Mouse (Mus musculus) c-Kit-positive CD71-positive TER-119-negative erythroid progenitor cells, embryonic 14.5 days (primary cell): ENCODE data around the gene Baiap2.
A peak's percentile ranks its signal among the peaks of the same experiment; 100 is the strongest.

Experiments used
- DNase-seq: peaks from one replicate; pipeline ENCODE4 v3.0.0-alpha.2; 2013; ENCODE audit warnings: low read depth

Baiap2 gene

DNA sequence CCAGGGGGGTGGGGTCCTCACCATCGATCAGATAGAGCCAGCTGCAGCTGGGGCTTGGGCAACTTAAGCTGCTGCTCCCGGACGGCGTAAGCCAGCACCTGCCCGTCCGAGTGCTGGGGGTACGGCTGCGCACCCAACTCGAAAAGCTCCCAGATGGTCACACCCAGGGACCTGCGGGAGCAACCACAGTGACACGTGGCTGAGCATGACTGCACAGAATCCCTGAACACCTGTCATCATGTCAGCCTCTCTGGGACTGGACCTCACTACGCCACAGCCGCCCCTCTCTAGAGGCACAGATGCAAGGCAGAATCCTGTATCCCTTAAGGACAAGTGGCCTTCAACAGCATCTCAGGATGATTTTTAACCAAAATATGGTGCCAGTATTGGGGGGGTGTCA, 70.1 kb downstream of the Baiap2 start:
- no peak for DNase-seq

GRCm38 (mm10) chr11:120013174-120013711, 70.7 kb downstream of the Baiap2 start:
- DNase-seq: peak; percentile 72

DNA sequence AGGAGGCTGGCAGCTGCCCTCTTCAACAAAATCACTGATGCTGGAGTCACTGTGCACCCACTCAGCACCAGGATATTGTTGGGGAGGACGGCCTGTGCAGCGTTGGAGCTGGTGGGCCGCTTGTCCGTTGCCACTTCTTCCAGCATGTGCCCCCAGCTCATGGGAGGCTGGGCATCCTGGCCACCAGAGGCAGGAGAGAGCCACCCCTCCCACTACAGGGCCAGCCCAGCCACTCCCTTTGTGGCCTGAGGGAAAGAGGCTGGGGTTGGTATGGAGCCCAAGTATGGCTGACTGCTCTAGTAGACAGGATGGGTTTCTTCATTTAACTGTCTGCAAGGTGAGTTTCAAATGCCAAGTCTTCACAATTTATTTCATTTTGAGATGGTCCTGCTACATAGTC, 72.2 kb downstream of the Baiap2 start:
- no peak for DNase-seq

GRCm38 (mm10) chr11:120017011-120017410, 74.4 kb downstream of the Baiap2 start:
- DNase-seq: no peak

- DNase-seq: no peak
Measured at GRCm38 (mm10) chr11:120019542-120020440, 77.2 kb downstream of the Baiap2 start.

- no peak for DNase-seq
Measured at GRCm38 (mm10) chr11:120021367-120021766, 78.8 kb downstream of the Baiap2 start.

- DNase-seq: no peak
Measured at GRCm38 (mm10) chr11:120022216-120022615, 79.7 kb downstream of the Baiap2 start.

DNA sequence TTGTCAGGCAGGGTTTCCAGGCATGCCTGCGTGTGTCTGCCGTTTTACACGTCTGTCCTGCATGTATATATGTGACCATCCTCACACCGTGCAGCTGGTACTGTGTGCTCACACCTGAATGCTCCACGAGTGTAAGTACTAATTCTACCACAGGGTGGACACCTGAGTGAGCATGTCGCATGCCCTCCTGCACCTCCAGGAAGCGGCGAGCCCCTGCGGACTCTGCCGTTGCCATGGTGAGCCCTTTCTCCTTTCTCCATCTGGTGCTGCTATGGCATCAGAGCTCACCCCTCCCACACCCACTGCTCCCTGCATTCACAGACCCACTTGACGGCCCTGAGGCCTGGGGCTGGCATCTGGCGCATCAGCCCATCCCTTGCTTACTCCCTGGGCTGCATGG, 80.3 kb downstream of the Baiap2 start:
- DNase-seq: no peak

DNA sequence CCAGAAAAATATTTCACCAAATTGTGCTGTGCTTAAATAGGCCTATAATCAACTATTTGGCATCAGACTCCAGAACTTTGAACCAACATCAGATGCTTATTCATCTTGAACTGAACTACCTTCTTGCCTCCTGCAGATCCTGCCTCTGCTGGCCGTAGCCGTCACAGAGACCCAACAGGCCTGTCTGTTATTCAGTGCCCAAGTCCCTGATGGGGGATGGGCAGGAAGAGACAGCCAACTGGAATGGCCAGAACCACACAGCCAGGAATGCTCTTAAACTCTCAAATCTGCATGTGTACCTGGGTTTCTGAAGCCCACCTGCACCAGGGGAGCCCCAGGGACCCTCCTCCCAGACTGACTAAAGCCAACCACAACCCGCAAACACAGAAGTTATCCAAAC, 84.4 kb downstream of the Baiap2 start:
- no peak for DNase-seq

DNA sequence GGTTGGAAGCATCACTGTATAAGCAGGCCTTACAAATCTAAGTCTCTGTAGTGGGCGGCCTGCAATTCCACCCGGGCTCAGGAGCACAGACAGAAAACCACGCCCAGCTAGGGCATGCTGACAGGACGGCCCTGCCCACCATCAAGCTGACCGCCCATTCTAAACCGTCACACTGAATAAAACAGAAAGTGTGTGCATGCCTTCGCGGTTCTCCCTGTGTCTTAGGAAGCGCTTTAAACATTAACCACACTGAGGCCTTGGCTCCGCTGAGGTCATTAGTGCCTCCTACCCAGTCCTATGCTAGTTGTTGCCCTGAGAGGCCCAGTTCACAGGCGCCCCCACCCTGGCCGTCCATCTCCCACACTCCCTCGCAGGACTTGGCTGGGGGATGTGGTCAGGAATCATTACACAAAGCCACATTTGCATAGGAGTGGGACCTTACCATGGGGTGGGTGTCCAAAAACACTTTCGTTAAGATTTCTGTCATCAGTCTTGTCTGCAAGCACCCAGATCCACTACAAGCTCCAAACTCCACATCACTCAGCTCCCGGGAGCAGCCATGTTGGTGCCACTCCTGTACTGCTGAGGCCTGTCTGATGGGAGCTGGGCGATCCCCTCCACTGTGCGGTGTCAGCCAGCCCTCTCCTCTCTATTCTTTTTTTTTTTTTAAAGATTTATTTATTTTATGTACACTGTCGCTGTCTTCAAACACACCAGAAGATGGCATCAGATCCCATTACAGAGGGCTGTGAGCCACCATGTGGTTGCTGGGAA, 85.9 kb downstream of the Baiap2 start:
- no peak for DNase-seq

- no peak for DNase-seq
Measured at GRCm38 (mm10) chr11:120029431-120030144, 87.0 kb downstream of the Baiap2 start.

DNA sequence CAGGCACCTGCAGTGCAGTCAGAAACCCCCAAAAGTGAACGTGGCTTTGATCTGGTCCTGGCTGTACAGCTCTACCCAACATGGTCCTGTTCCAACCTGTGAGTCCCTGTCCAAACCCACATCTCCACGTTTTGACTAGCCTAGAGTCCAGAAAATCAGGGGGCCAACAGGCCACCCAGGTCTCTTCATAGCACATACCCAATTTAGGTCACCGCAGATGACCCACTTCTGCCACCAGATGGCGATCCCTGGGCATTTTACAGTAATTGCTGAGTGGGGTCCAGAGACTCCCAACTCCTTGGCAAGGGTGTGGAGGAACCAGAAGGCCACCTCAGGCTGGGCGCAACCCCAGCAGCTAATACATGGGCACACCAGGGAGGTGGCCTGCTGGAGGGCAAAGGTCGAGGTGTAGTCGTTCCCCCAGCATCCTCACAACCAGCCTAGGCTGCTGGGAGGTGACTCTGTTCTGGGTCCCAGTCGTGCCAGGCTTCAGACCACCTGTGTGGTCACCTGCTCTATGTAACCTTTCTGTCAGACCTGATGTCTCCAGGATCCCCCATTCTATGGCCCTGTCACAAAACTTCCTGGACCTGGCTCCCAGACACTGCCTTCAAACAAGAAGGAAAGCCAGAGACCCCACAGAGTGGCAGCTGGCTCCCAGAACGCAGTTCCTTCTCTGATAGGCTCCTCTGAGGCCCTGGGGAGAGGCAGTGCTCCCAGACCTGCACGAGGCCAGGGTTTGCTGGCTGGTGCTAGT, 87.8 kb downstream of the Baiap2 start:
- no peak for DNase-seq

GRCm38 (mm10) chr11:120032052-120032451, 89.5 kb downstream of the Baiap2 start:
- DNase-seq: no peak

- no peak for DNase-seq
Measured at GRCm38 (mm10) chr11:120033473-120033872, 90.9 kb downstream of the Baiap2 start.

DNA sequence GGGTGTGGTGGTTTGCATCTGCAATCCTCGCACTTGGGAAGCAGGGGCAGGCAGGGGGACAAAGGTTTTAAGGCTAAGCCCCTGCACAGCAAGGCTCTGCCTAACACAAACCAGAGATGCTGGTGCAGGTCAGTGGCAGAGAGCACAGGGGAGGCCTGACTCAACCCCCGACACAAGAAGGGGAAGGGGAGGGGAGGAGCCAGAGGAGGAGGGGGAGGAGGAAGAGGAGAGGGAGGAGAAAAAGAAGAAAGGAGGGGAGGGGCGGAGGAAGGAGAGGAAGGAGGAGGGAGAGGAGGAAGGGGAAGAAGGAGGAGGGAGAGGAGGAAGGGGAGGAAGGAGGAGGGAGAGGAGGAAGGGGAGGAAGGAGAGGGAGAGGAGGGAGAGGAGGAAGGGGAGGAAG, 91.7 kb downstream of the Baiap2 start:
- no peak for DNase-seq

- DNase-seq: no peak
Measured at GRCm38 (mm10) chr11:120034762-120035161, 92.2 kb downstream of the Baiap2 start.

DNA sequence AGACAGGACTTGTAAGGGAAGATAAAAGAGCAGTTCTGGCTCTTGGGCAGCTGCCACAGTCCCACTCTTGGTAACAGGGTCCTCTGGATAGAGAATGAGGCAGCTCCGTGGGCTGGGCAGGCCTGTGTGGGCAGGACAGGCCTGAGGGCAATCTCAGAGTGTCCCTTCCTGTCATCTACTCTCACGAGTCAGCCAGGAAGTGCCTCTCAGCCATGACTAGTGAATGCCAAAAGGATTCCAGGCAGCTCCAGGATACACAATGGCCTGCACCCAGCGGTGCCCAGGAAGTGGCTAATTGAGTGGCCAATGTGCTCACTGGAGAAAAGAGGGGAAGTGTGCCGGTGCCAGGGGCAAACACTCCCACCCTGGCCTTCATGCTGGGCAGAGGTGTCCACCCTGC, 97.0 kb downstream of the Baiap2 start:
- DNase-seq: no peak

- no peak for DNase-seq
Measured at GRCm38 (mm10) chr11:120040440-120040839, 97.9 kb downstream of the Baiap2 start.

DNA sequence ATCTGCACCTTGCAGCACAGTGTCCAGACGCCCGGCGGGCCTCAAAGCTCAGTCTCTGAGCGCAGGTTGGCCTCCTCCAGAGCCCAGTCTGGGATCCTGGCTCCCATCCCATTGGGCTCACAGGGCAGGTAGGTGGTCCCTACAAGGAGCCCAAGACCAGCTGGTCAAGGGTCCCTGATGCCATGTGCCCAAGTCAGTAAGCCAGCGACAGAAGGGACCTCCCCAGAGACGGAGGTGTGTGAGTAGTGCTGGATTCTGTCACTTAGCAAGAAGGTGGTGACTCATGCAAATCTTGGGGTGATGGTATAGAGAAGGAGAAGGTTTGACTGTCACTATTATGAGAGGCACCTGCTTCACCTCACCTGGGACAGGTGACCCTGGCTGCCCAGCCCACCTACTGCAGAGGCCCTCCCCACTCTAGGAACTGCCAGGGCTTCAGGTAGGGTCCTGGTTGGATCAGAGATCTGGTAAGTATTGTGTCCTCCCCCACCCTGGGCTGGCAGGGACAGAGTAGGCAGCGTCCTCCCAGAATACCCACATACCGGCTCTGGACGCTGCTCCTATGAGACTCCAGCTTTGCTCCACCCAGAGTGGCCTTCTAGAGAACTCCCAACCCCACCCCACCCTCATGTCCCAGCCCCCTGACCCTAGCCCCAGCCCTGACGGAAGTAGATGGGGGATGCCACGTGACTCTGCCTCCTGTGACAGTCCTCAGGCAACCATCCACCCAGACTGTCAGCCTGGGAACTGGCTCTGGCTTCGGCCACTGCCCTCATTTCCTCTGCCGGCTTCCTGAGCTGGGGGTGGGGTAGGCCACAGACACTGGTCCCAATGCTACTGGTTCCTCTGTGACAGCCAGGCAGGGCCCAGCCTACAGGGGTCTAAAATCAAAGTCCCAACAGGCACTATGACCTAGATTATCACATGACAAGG, 98.9 kb downstream of the Baiap2 start:
- no peak for DNase-seq

GRCm38 (mm10) chr11:120042141-120042838, 99.7 kb downstream of the Baiap2 start:
- no peak for DNase-seq
